Mouse (Mus musculus): Measurements from ENCODE around the gene Fbxl14. TPM values are rescaled to one million over a fixed set of nuclear protein-coding genes. Genes with fewer than 3 reads are reported as not detected.

Fbxl14 gene
- total and polyA plus RNA-seq, 3 experiments = 58.1 to 65.4 TPM; not detected in 1

- no peak overlapping the region for H3K27ac ChIP-seq (ENCODE audit: control insufficient read depth, low read depth, low read length)
- TF ChIP-seq SIN3A (IDR thresholded peaks at IDR 0.05; ENCODE audit: low read length) (no peak), POLR2A (IDR thresholded peaks at IDR 0.05; ENCODE audit: control insufficient read depth in 1 of 2, insufficient read depth in 1 of 2, low read depth in 1 of 2, low read length in 2 of 2, poor library complexity in 1 of 2) (no peak), MAFK (IDR thresholded peaks at IDR 0.05; ENCODE audit: borderline replicate concordance, low read depth, low read length) (no peak), USF2 (IDR thresholded peaks at IDR 0.05; ENCODE audit: borderline replicate concordance in 1 of 2, insufficient read depth in 1 of 2, low read depth in 1 of 2, low read length in 2 of 2) (no peak), RCOR1 (IDR thresholded peaks at IDR 0.05; ENCODE audit: low read depth, low read length) (no peak), ZMIZ1 (IDR thresholded peaks at IDR 0.05; ENCODE audit: low read depth, low read length) (no peak), RAD21 (IDR thresholded peaks at IDR 0.05; ENCODE audit: low read depth, low read length) (no peak), ELF1 (IDR thresholded peaks at IDR 0.05; ENCODE audit: low read depth, low read length) (no peak), MYC (IDR thresholded peaks at IDR 0.05; ENCODE audit: low read depth, low read length) (no peak), POLR2AphosphoS2 (IDR thresholded peaks at IDR 0.05; ENCODE audit: low read length) (no peak), GABPA (IDR thresholded peaks at IDR 0.05; ENCODE audit: low read depth, low read length) (no peak), TAL1 (IDR thresholded peaks at IDR 0.05; ENCODE audit: low read length) (no peak)
- H3K79me2 ChIP-seq (ENCODE audit: control insufficient read depth, insufficient read depth, low read length, poor library complexity) = no peaks in the 10 kb centered on the region
- H3K4me3 ChIP-seq (ENCODE audit: control insufficient read depth in 1 of 2, insufficient read depth in 1 of 2, low read depth in 2 of 2, low read length in 2 of 2) = no peak overlapping the region
- no peak overlapping the region for H3K9ac ChIP-seq (ENCODE audit: control insufficient read depth, low read depth, low read length, poor library complexity, severe bottlenecking)
- H3K36me3 ChIP-seq (ENCODE audit: control insufficient read depth in 1 of 2, insufficient read depth in 2 of 2, low read length in 2 of 2) = no peaks in the 10 kb centered on the region
- H3K27me3 ChIP-seq (ENCODE audit: control insufficient read depth in 1 of 2, insufficient read depth in 2 of 2, low read length in 2 of 2) = no peaks in the 10 kb centered on the region; a peak in 1 of 4 replicates
- no peak for DNase-seq (ENCODE audit: low read depth, low spot score)
- no peaks in the 10 kb centered on the region for H3K9me3 ChIP-seq (replicated peaks; ENCODE audit: insufficient read depth, low read length)
- no peaks in the 10 kb centered on the region for H3K4me1 ChIP-seq (ENCODE audit: control insufficient read depth in 1 of 2, insufficient read depth in 2 of 2, low read length in 2 of 2)
These were observed 33.2 kb downstream of the Fbxl14 start for GRCm38 (mm10) chr6:119512701-119513100.

DNA sequence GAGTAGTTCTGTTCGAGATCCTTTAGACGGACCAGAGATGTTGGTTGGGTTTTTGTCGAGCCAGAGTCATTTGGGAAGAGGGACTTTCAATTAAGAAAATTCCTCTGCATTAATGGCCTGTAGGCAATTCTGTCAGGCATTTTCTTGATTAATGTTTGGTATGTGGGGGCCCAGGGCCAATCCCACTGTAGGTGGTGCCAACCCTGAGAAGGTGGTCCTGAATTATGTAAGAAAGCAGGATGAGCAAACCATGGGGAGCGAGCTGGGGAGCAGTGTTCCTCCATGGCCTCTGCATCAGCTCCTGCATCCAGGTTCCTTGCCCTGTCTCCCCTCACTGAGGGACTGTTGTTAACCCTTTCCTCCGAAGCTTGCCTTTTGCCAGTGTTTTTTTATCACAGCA, 34.0 kb downstream of the Fbxl14 start:
- Histone ChIP-seq H3K9me3 (replicated peaks; ENCODE audit: insufficient read depth, low read length) (no peaks in the 10 kb centered on the region), H3K4me3 (ENCODE audit: control insufficient read depth in 1 of 2, insufficient read depth in 1 of 2, low read depth in 2 of 2, low read length in 2 of 2) (no peak overlapping the region), H3K36me3 (ENCODE audit: control insufficient read depth in 1 of 2, insufficient read depth in 2 of 2, low read length in 2 of 2) (no peaks in the 10 kb centered on the region), H3K79me2 (ENCODE audit: control insufficient read depth, insufficient read depth, low read length, poor library complexity) (no peaks in the 10 kb centered on the region), H3K27me3 (ENCODE audit: control insufficient read depth in 1 of 2, insufficient read depth in 2 of 2, low read length in 2 of 2) (no peaks in the 10 kb centered on the region; a peak in 2 of 4 replicates), H3K27ac (ENCODE audit: control insufficient read depth, low read depth, low read length) (no peak overlapping the region), H3K9ac (ENCODE audit: control insufficient read depth, low read depth, low read length, poor library complexity, severe bottlenecking) (no peak overlapping the region), H3K4me1 (ENCODE audit: control insufficient read depth in 1 of 2, insufficient read depth in 2 of 2, low read length in 2 of 2) (no peaks in the 10 kb centered on the region)
- TF ChIP-seq GATA1 (IDR thresholded peaks at IDR 0.05; ENCODE audit: low read depth, low read length) = no peak
- no peak for TF ChIP-seq UBTF (IDR thresholded peaks at IDR 0.05; ENCODE audit: borderline replicate concordance, insufficient read depth, low read depth, low read length)
- no peak for TF ChIP-seq CTCF (IDR thresholded peaks at IDR 0.05 in 2 of 3, conservative IDR thresholded peaks at IDR 0.05 in 1 of 3; ENCODE audit: control insufficient read depth in 1 of 3, insufficient read depth in 1 of 3, low read depth in 2 of 3, low read length in 3 of 3, poor library complexity in 1 of 3, severe bottlenecking in 1 of 3)
- DNase-seq (ENCODE audit: low read depth, low spot score) = no peak

DNA sequence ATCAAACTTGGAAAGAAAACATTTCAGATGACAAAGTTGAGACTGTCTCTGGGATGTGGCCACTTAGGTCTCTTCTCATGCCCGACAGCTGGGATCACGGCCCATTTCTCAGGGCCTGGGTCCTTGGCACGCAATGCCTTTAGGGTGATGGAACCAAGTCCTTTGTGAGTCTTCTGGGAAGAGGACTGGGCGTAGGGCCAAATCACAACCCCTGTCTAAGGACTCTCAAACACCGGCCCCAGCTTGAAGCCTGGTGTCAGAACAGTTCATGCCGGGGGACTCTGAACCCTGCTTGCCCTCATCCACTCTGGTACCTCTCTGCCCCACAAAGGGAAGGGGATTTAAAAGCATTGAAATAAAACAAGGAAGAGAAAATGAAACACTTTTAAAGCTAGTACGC, 34.6 kb downstream of the Fbxl14 start:
- Histone ChIP-seq H3K27ac (ENCODE audit: control insufficient read depth, low read depth, low read length) (no peak overlapping the region), H3K9me3 (replicated peaks; ENCODE audit: insufficient read depth, low read length) (no peaks in the 10 kb centered on the region), H3K4me3 (ENCODE audit: control insufficient read depth in 1 of 2, insufficient read depth in 1 of 2, low read depth in 2 of 2, low read length in 2 of 2) (no peak overlapping the region), H3K4me1 (ENCODE audit: control insufficient read depth in 1 of 2, insufficient read depth in 2 of 2, low read length in 2 of 2) (no peaks in the 10 kb centered on the region), H3K79me2 (ENCODE audit: control insufficient read depth, insufficient read depth, low read length, poor library complexity) (no peaks in the 10 kb centered on the region), H3K36me3 (ENCODE audit: control insufficient read depth in 1 of 2, insufficient read depth in 2 of 2, low read length in 2 of 2) (no peaks in the 10 kb centered on the region), H3K27me3 (ENCODE audit: control insufficient read depth in 1 of 2, insufficient read depth in 2 of 2, low read length in 2 of 2) (no peaks in the 10 kb centered on the region; a peak in 2 of 4 replicates), H3K9ac (ENCODE audit: control insufficient read depth, low read depth, low read length, poor library complexity, severe bottlenecking) (no peak overlapping the region)
- TF ChIP-seq E2F4 (IDR thresholded peaks at IDR 0.05; ENCODE audit: borderline replicate concordance, low read depth, low read length) (no peak), RCOR1 (IDR thresholded peaks at IDR 0.05; ENCODE audit: low read depth, low read length) (no peak), TBP (IDR thresholded peaks at IDR 0.05; ENCODE audit: low read depth, low read length) (no peak), MYC (IDR thresholded peaks at IDR 0.05; ENCODE audit: low read depth, low read length) (no peak), GATA1 (IDR thresholded peaks at IDR 0.05; ENCODE audit: low read depth, low read length) (no peak), UBTF (IDR thresholded peaks at IDR 0.05; ENCODE audit: borderline replicate concordance, insufficient read depth, low read depth, low read length) (no peak), MXI1 (IDR thresholded peaks at IDR 0.05; ENCODE audit: low read depth, low read length) (no peak), CTCF (IDR thresholded peaks at IDR 0.05 in 2 of 3, conservative IDR thresholded peaks at IDR 0.05 in 1 of 3; ENCODE audit: control insufficient read depth in 1 of 3, insufficient read depth in 1 of 3, low read depth in 2 of 3, low read length in 3 of 3, poor library complexity in 1 of 3, severe bottlenecking in 1 of 3) (no peak), USF2 (IDR thresholded peaks at IDR 0.05; ENCODE audit: borderline replicate concordance in 1 of 2, insufficient read depth in 1 of 2, low read depth in 1 of 2, low read length in 2 of 2) (no peak), POLR2AphosphoS5 (IDR thresholded peaks at IDR 0.05; ENCODE audit: borderline replicate concordance, low read depth, low read length) (no peak), HCFC1 (IDR thresholded peaks at IDR 0.05; ENCODE audit: low read depth, low read length) (no peak), POLR2A (IDR thresholded peaks at IDR 0.05; ENCODE audit: control insufficient read depth in 1 of 2, insufficient read depth in 1 of 2, low read depth in 1 of 2, low read length in 2 of 2, poor library complexity in 1 of 2) (no peak), MEF2A (IDR thresholded peaks at IDR 0.05; ENCODE audit: extremely low read depth, insufficient replicate concordance, low read depth, low read length, poor library complexity, severe bottlenecking) (no peak), GABPA (IDR thresholded peaks at IDR 0.05; ENCODE audit: low read depth, low read length) (no peak), JUND (IDR thresholded peaks at IDR 0.05; ENCODE audit: low read depth, low read length) (no peak)
- DNase-seq (ENCODE audit: low read depth, low spot score) = no peak

Measured in MEL (cell line).